Mouse (Mus musculus) olfactory bulb, adult 2 months (tissue): ENCODE measurements around the gene Lrfn1.

Source experiments
- CTCF ChIP-seq: fragments of 200-500 bp; IDR thresholded peaks from 2 replicates; pipeline ENCODE4 v1.5.1; 2012; ENCODE audit warnings: low read depth, mild to moderate bottlenecking, low read length, moderate library complexity; ENCODE audit not compliant: insufficient read depth
- POLR2A ChIP-seq: fragments of 200-500 bp; IDR thresholded peaks from 2 replicates; pipeline ENCODE4 v1.6.1; 2012; ENCODE audit warnings: mild to moderate bottlenecking, low read depth, low read length, moderate library complexity; ENCODE audit not compliant: insufficient read depth

DNA sequence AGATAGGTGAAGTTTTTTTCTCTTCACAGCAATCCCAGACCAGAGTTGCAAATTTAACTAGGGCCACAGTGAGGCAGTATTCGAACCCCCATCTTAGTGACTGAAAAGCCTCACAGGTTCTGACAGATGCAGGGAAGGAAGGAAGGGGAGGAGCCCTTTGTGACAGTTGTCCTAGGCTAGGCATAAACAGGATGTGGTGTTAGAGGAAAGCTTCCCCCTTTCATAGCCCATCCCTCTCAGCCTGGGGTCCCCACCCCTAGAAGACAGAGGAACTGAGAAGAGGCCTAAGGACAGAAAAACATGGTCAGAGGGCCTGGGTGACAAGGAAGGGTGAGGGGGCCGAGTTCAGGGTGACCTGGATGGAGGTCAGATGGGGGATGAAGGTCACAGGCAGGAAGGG, 11.0 kb upstream of the Lrfn1 start:
- TF ChIP-seq CTCF = no peak
- no peak for TF ChIP-seq POLR2A
